Mouse (Mus musculus): ENCODE measurements around the gene Wwox. TPM values are rescaled to one million over a fixed set of nuclear protein-coding genes. Genes with fewer than 3 reads are reported as not detected.
A peak's percentile ranks its signal among the peaks of the same experiment; 100 is the strongest.

The Wwox gene
- polyA plus RNA-seq, 1 experiment from 2014 or later: 14.0 TPM

GRCm38 (mm10) chr8:114473546-114473945 is 34.1 kb downstream of the Wwox start:
- Histone ChIP-seq H3K36me3 (no peaks in the 10 kb centered on the region), H3K27ac (replicated peaks) (no peak overlapping the region), H3K27me3 (no peaks in the 10 kb centered on the region), H3K4me3 (no peak overlapping the region), H3K4me1 (no peaks in the 10 kb centered on the region), H3K9ac (replicated peaks) (no peak overlapping the region), H3K4me2 (replicated peaks) (no peak overlapping the region), H3K9me3 (no peaks in the 10 kb centered on the region)
- WGBS: 94% methylated on average over 11 of the region's 11 CpGs
- ATAC-seq (ENCODE audit: low FRiP score, low read depth): no peak

DNA sequence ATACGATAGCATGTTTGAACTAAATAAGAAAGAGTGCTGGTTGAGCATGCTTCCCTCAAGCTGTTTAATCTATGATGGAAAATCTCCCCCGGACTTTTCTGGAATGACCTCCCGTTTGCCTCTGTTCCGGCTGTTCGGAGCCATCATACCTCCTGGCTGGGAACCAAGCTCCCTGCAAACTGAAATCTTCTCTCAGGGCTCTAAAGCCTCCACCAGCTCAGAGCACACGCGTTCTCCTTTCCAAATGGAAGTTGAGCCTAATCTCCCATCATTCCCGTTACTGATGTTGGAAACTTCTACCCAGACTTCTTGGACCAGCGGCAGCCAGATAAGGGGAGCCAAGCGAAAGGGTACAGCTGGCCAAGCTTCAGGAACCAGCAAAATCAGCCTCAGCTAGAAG is 37.5 kb downstream of the Wwox start:
- Histone ChIP-seq H3K4me2 (replicated peaks) (no peak overlapping the region), H3K9me3 (no peaks in the 10 kb centered on the region), H3K36me3 (no peaks in the 10 kb centered on the region), H3K27me3 (no peaks in the 10 kb centered on the region), H3K4me1 (no peaks in the 10 kb centered on the region), H3K27ac (replicated peaks) (no peak overlapping the region), H3K4me3 (no peak overlapping the region), H3K9ac (replicated peaks) (no peak overlapping the region)
- no peak for ATAC-seq (ENCODE audit: low FRiP score, low read depth)
- WGBS: 93% methylated on average over 10 of the region's 10 CpGs

DNA sequence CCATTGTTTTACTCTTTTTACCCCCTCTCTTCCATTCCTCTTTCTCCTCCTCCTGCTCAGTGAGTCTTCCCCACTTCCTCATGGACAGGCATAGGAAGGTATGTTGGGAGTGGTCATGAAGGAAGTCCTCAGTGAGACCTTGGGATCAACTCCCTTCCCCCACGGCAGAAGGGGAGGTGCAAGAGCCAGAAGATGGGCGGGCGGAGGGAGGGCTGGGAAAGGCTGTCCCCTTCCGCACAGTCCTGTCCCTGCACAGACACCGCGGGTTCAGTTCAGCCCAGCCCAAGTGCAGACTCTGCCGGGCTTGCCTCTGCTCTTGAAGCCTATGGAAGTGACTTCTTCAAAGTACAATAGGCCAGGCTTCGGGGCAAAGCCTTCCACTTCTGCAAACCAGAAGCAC is 38.3 kb downstream of the Wwox start:
- H3K4me2 ChIP-seq (replicated peaks): no peak overlapping the region
- 87% methylated on average over 8 of the region's 8 CpGs for WGBS
- H3K27me3 ChIP-seq: no peaks in the 10 kb centered on the region
- no peak overlapping the region for H3K4me3 ChIP-seq
- ATAC-seq (ENCODE audit: low FRiP score, low read depth): no peak
- no peaks in the 10 kb centered on the region for H3K9me3 ChIP-seq
- no peak overlapping the region for H3K27ac ChIP-seq (replicated peaks)
- no peaks in the 10 kb centered on the region for H3K4me1 ChIP-seq
- H3K9ac ChIP-seq (replicated peaks): no peak overlapping the region
- H3K36me3 ChIP-seq: no peaks in the 10 kb centered on the region

- no peak for ATAC-seq (ENCODE audit: low FRiP score, low read depth)
- no peak overlapping the region for H3K9ac ChIP-seq (replicated peaks)
- no peak overlapping the region for H3K4me3 ChIP-seq
- no peaks in the 10 kb centered on the region for H3K9me3 ChIP-seq
- 71% methylated on average over 8 of the region's 8 CpGs for WGBS
- H3K27me3 ChIP-seq: no peaks in the 10 kb centered on the region
- 0 out of 2 replicates have a peak, but pooled peaks cover 3% of the 10 kb centered on the region for H3K4me1 ChIP-seq
- no peak overlapping the region for H3K27ac ChIP-seq (replicated peaks)
- H3K4me2 ChIP-seq (replicated peaks): no peak overlapping the region
- no peaks in the 10 kb centered on the region for H3K36me3 ChIP-seq
These were observed 40.3 kb downstream of the Wwox start for GRCm38 (mm10) chr8:114479749-114480148.

DNA sequence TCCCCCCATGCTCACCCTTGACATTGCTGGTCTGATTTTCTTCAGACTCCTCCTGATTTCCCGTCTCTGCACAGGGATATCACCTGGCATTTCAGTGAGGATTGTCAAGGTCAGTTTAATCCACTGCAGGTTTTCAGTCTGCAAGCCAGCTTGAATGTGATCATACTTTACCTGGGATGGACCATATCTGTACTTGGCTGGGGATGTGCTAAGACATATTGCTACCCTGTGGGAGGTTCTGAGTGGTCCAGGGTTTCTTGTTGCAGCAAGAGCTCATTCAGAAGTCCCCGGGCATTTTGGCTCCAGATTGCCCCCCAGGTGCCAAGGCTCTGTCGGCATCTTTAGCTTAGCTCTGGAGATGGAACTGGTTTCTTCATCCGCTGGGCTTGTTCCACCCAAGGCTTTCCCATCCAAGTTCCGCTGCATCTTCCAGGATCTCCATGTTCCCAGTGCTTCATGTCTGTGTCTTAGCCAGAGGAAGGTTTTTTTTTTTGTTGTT is 52.3 kb downstream of the Wwox start:
- H3K9me3 ChIP-seq: no peaks in the 10 kb centered on the region
- 91% methylated on average over 5 of the region's 5 CpGs for WGBS
- no peak overlapping the region for H3K4me2 ChIP-seq (replicated peaks)
- ATAC-seq (ENCODE audit: low FRiP score, low read depth): no peak
- no peaks in the 10 kb centered on the region for H3K36me3 ChIP-seq
- H3K4me3 ChIP-seq: no peak overlapping the region
- H3K27me3 ChIP-seq: no peaks in the 10 kb centered on the region
- H3K27ac ChIP-seq (replicated peaks): no peak overlapping the region
- H3K4me1 ChIP-seq: no peaks in the 10 kb centered on the region
- H3K9ac ChIP-seq (replicated peaks): no peak overlapping the region

- Histone ChIP-seq H3K27me3 (no peaks in the 10 kb centered on the region), H3K27ac (replicated peaks) (no peak overlapping the region), H3K36me3 (no peaks in the 10 kb centered on the region), H3K9ac (replicated peaks) (no peak overlapping the region), H3K4me1 (peaks cover 10% of the 10 kb centered on the region), H3K4me2 (replicated peaks) (no peak overlapping the region), H3K9me3 (no peaks in the 10 kb centered on the region), H3K4me3 (no peak overlapping the region)
- WGBS: 70% methylated on average over 16 of the region's 16 CpGs
- ATAC-seq (ENCODE audit: low FRiP score, low read depth): no peak
These were observed 60.1 kb downstream of the Wwox start for GRCm38 (mm10) chr8:114499448-114500144.

DNA sequence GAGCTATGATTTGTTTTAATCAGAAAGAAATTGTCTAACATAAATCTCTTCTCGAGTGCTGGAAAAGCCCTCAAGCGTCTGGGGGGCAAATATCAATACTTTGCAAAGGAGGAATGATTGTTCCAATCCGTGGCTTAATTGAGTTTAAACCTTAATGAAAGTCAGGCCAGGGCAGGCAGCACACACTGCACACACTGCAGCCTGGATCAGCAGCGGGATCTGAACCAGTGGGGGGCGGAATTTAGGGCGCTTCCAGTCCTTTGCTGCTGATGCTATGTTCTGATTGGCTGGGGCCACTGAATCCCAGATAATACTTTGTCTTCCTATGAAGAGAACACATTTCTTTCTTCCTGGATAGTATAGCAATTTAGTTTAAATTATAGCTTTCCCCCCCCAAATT is 62.5 kb downstream of the Wwox start:
- no peak for ATAC-seq (ENCODE audit: low FRiP score, low read depth)
- no peaks in the 10 kb centered on the region for H3K27me3 ChIP-seq

DNA sequence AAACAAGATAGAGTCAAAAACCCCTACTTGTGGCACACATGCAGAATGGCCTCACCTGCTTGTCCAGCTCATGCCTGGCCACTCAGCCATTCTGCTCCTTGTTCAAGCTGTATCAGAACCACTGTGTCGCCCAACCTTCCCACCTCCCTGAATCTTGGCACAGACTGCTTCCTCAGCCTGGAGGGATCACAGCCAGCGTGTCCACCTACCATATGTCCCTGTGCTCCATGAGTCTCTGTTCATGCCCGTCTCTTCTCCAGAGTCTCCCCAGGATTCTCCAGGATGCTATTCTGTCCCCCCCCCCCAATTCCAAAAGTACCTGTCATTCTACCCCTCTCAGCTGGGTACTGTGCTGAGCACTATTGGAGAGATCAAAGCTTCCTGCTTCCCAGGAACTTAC is 63.7 kb downstream of the Wwox start:
- ATAC-seq (ENCODE audit: low FRiP score, low read depth): no peak
- H3K27me3 ChIP-seq: no peaks in the 10 kb centered on the region
- 92% methylated on average over 3 of the region's 3 CpGs for WGBS

More for the DNA sequence above, 62.5 kb downstream of the Wwox start:
- H3K36me3 ChIP-seq: no peaks in the 10 kb centered on the region
- peaks cover 21% of the 10 kb centered on the region for H3K4me1 ChIP-seq
- WGBS: 31% methylated on average over 6 of the region's 6 CpGs
- H3K27ac ChIP-seq (replicated peaks): no peak overlapping the region
- H3K4me2 ChIP-seq (replicated peaks): no peak overlapping the region
- no peak overlapping the region for H3K4me3 ChIP-seq
- H3K9ac ChIP-seq (replicated peaks): no peak overlapping the region
- H3K9me3 ChIP-seq: no peaks in the 10 kb centered on the region

GRCm38 (mm10) chr8:114504889-114505288 is 65.4 kb downstream of the Wwox start:
- Histone ChIP-seq H3K9me3 (no peaks in the 10 kb centered on the region), H3K4me2 (replicated peaks) (no peak overlapping the region; the same call in 1 of the 2 replicates), H3K4me3 (no peak overlapping the region), H3K9ac (replicated peaks) (no peak overlapping the region), H3K27ac (replicated peaks) (peak overlapping the region; percentile 55), H3K36me3 (no peaks in the 10 kb centered on the region), H3K4me1 (peaks cover 23% of the 10 kb centered on the region), H3K27me3 (no peaks in the 10 kb centered on the region)
- no peak for ATAC-seq (ENCODE audit: low FRiP score, low read depth)
- 55% methylated on average over 11 of the region's 11 CpGs for WGBS

More for the DNA sequence above, 63.7 kb downstream of the Wwox start:
- H3K9ac ChIP-seq (replicated peaks): no peak overlapping the region
- H3K36me3 ChIP-seq: no peaks in the 10 kb centered on the region
- H3K4me3 ChIP-seq: no peak overlapping the region
- H3K4me1 ChIP-seq: peaks cover 25% of the 10 kb centered on the region
- no peak overlapping the region for H3K4me2 ChIP-seq (replicated peaks)
- no peak overlapping the region for H3K27ac ChIP-seq (replicated peaks)
- H3K9me3 ChIP-seq: no peaks in the 10 kb centered on the region

- H3K4me1 ChIP-seq: peaks cover 27% of the 10 kb centered on the region
- H3K36me3 ChIP-seq: no peaks in the 10 kb centered on the region
- H3K4me2 ChIP-seq (replicated peaks): no peak overlapping the region
- no peak overlapping the region for H3K9ac ChIP-seq (replicated peaks)
- H3K27ac ChIP-seq (replicated peaks): peak overlapping the region; percentile 55; the same call in 1 of the 2 replicates
- WGBS: 88% methylated on average over 18 of the region's 18 CpGs
- no peaks in the 10 kb centered on the region for H3K27me3 ChIP-seq
- ATAC-seq (ENCODE audit: low FRiP score, low read depth): no peak
- no peak overlapping the region for H3K4me3 ChIP-seq
- H3K9me3 ChIP-seq: no peaks in the 10 kb centered on the region
These were observed 66.2 kb downstream of the Wwox start for GRCm38 (mm10) chr8:114505351-114506347.

DNA sequence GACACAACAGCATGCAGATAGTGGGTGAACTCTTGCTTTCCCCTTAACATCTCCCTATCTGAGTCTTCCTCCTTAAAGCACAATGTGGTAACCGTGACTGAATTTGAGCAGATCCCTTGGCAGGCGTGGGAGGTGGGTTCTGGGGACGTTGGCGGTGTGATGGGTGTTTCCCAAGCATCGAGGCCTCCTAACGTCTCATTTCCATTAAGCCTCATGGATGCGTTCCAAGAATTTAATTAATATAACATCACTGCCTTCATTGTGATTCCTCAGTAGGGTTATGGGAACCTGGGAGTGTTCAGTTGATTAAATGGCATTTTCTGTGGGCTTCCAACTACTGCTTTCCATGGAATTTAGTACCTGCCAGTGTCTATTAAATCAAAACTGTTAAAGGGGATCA is 67.9 kb downstream of the Wwox start:
- H3K27me3 ChIP-seq: no peaks in the 10 kb centered on the region
- WGBS: 75% methylated on average over 7 of the region's 7 CpGs

DNA sequence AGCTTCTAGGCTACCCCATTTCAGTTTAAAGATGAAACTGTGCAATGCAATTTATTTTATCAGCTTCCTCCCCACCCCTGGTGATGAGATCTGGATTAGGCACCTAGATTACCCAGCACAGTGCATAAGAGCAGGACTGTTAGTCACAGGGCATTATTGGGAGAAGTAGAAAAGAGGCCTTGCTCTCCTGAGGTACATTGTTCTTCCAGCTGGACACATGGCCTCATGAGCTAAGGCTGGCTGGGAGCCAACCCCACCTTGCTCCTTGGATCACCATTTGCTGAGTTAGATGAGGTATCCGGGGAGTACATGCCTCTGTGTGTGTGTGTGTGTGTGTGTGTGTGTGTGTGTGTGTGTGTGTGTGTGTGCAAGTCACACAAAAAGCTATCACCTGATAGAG is 70.8 kb downstream of the Wwox start:
- H3K4me2 ChIP-seq (replicated peaks): no peak overlapping the region
- no peaks in the 10 kb centered on the region for H3K9me3 ChIP-seq
- H3K4me1 ChIP-seq: peaks cover 18% of the 10 kb centered on the region
- no peak overlapping the region for H3K9ac ChIP-seq (replicated peaks)
- H3K27ac ChIP-seq (replicated peaks): no peak overlapping the region
- no peaks in the 10 kb centered on the region for H3K36me3 ChIP-seq
- H3K4me3 ChIP-seq: no peak overlapping the region
- no peak for ATAC-seq (ENCODE audit: low FRiP score, low read depth)
- no peaks in the 10 kb centered on the region for H3K27me3 ChIP-seq
- WGBS: 87% methylated on average over 1 of the region's 1 CpGs

More for the DNA sequence above, 67.9 kb downstream of the Wwox start:
- Histone ChIP-seq H3K36me3 (no peaks in the 10 kb centered on the region), H3K27ac (replicated peaks) (no peak overlapping the region), H3K9me3 (no peaks in the 10 kb centered on the region), H3K9ac (replicated peaks) (no peak overlapping the region), H3K4me2 (replicated peaks) (no peak overlapping the region), H3K4me1 (peaks cover 26% of the 10 kb centered on the region), H3K4me3 (no peak overlapping the region)
- ATAC-seq (ENCODE audit: low FRiP score, low read depth): no peak
